13 mouse cellular contexts compared by ENCODE assay signal in genomic region chr1:174513419-174513818, GRCm38 (mm10).
"Had no signal": no experiment of that assay in that cellular context is flagged by ENCODE, and none has a peak within 500 bp of the region (broad histone marks: within the 10 kb centered on the region; RNA-seq: fewer than 3 reads in every experiment).

No protein-coding gene starts in this region.

- ATAC-seq: liver, postnatal 0 days; lung, postnatal 0 days; midbrain, embryonic 16.5 days had no signal

- DNase-seq: liver, postnatal 0 days; lung, adult 2 months; lung, postnatal 14 days; lung, postnatal 36 days; midbrain, embryonic 14.5 days; retina, postnatal 1 day; right cerebral cortex, postnatal 14 days; right cerebral cortex, postnatal 4 days; spleen, adult 18-20 months; thymus, adult 2 months; thymus, postnatal 25 days had no signal
